Mouse (Mus musculus) heart, adult 8-10 months (tissue): ENCODE data around the gene Wdsub1. TPM values are rescaled to one million over a fixed set of nuclear protein-coding genes. Genes with fewer than 3 reads are reported as not detected.

Experiments
- DNase-seq: peaks from one replicate; pipeline ENCODE4 v3.0.0; 2022; ENCODE audit warnings: low spot score
- total RNA-seq, 4 experiments: library from RNA; stranded (reverse); gene quantifications; 2 replicates each; pipeline ENCODE4 v1.2.4; 2022

Gene Wdsub1
- total RNA-seq, 4 experiments from 2014 or later: 20.4 to 25.5 (median 23.9) TPM

- DNase-seq: no peak
These were observed 76.4 kb downstream of the Wdsub1 start for GRCm38 (mm10) chr2:59806038-59806437.

GRCm38 (mm10) chr2:59805595-59805994 is 76.8 kb downstream of the Wdsub1 start:
- no peak for DNase-seq

GRCm38 (mm10) chr2:59802722-59803387 is 79.5 kb downstream of the Wdsub1 start:
- DNase-seq: no peak
